Mouse (Mus musculus): Measurements from ENCODE around the gene Gm10188. TPM values are rescaled to one million over a fixed set of nuclear protein-coding genes. Genes with fewer than 3 reads are reported as not detected.

The Gm10188 gene
- polyA plus RNA-seq, 1 experiment from 2014 or later, result not detected

GRCm38 (mm10) chr1:132194624-132195023 is 34.9 kb downstream of the Gm10188 start:
- no peak overlapping the region for H3K27ac ChIP-seq (ENCODE audit: low read depth, low read length)
- ATAC-seq (ENCODE audit: low FRiP score, low TSS enrichment), result no peak
- no peaks in the 10 kb centered on the region for H3K9me3 ChIP-seq (ENCODE audit: control insufficient read depth, low read length)
- H3K9ac ChIP-seq (ENCODE audit: low read depth, low read length), result no peak overlapping the region
- WGBS, result 40% methylated on average over 3 of the region's 3 CpGs
- no peaks in the 10 kb centered on the region for H3K36me3 ChIP-seq (ENCODE audit: control insufficient read depth, insufficient read depth, low read length)
- H3K27me3 ChIP-seq (ENCODE audit: control insufficient read depth, insufficient read depth, low read length), result peaks cover 43% of the 10 kb centered on the region
- no peak overlapping the region for H3K4me3 ChIP-seq (ENCODE audit: low read length)
- H3K4me2 ChIP-seq (replicated peaks; ENCODE audit: low read depth, low read length), result no peak overlapping the region
- H3K4me1 ChIP-seq (ENCODE audit: control insufficient read depth, insufficient read depth, low read length), result peaks cover 23% of the 10 kb centered on the region

- no peak overlapping the region for H3K9ac ChIP-seq (ENCODE audit: low read depth, low read length)
- H3K4me3 ChIP-seq (ENCODE audit: low read length), result no peak overlapping the region
- H3K27me3 ChIP-seq (ENCODE audit: control insufficient read depth, insufficient read depth, low read length), result peaks cover 45% of the 10 kb centered on the region
- H3K4me2 ChIP-seq (replicated peaks; ENCODE audit: low read depth, low read length), result no peak overlapping the region
- H3K9me3 ChIP-seq (ENCODE audit: control insufficient read depth, low read length), result no peaks in the 10 kb centered on the region
- H3K27ac ChIP-seq (ENCODE audit: low read depth, low read length), result no peak overlapping the region
- no peak for ATAC-seq (ENCODE audit: low FRiP score, low TSS enrichment)
- H3K36me3 ChIP-seq (ENCODE audit: control insufficient read depth, insufficient read depth, low read length), result no peaks in the 10 kb centered on the region
- H3K4me1 ChIP-seq (ENCODE audit: control insufficient read depth, insufficient read depth, low read length), result peaks cover 23% of the 10 kb centered on the region
- WGBS, result 49% methylated on average over 3 of the region's 3 CpGs
Measured at GRCm38 (mm10) chr1:132193806-132194205, 35.8 kb downstream of the Gm10188 start.

DNA sequence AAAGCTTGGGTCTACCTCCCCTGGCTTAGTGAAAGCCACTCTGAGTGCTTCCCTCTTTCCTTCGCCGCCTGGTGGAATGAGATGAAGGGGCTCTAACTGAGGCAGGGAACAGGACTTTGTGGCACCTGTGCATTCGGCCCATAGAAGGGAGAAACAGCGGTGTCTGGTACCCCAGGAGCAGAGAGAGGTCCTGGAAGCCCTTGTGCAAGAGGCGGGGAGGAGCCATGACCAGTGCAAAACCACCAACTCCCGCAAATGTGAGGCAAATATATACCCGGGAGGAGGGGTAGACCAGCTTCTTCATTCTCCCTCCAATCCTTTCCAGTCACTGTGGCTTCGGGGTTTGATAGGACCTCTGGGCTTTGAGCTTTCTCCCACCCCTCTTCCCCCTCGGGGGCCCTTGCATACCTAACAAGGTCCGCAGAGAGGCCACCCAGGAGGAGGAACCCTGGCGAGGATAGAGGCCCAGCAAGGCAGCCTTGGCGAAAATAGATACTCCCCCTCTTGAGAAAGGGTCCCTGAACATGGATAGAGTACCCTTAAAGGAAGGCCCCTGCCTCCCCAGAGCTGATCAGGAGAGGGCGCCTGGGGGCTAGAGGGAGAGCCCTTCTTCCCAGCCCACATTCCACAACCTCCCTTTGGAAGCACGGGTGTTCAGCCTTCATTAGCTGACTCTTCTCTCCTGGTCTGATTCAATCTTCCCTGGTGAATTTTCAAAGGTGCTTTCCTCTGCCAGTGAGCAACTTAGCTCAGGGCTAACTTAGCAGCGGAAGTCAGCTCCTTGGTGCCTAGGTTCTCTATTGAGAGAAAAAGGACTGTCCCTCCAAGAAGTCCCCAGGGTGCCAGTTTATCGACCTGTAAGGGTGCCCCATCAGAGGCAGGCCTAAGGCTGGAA is 37.5 kb downstream of the Gm10188 start:
- H3K9ac ChIP-seq (ENCODE audit: low read depth, low read length), result peak overlapping the region; percentile 59
- peak overlapping the region; percentile 99 for H3K4me2 ChIP-seq (replicated peaks; ENCODE audit: low read depth, low read length)
- peaks cover 23% of the 10 kb centered on the region for H3K4me1 ChIP-seq (ENCODE audit: control insufficient read depth, insufficient read depth, low read length)
- ATAC-seq (ENCODE audit: low FRiP score, low TSS enrichment), result peak; percentile 4; the same call in 1 of the 2 replicates
- H3K27ac ChIP-seq (ENCODE audit: low read depth, low read length), result no peak overlapping the region
- 7% methylated on average over 16 of the region's 16 CpGs for WGBS
- no peaks in the 10 kb centered on the region for H3K36me3 ChIP-seq (ENCODE audit: control insufficient read depth, insufficient read depth, low read length)
- H3K9me3 ChIP-seq (ENCODE audit: control insufficient read depth, low read length), result no peaks in the 10 kb centered on the region
- H3K4me3 ChIP-seq (ENCODE audit: low read length), result peak overlapping the region; percentile 60
- H3K27me3 ChIP-seq (ENCODE audit: control insufficient read depth, insufficient read depth, low read length), result peaks cover 48% of the 10 kb centered on the region

- ATAC-seq (ENCODE audit: low FRiP score, low TSS enrichment), result peak; percentile 18; the same call in 1 of the 2 replicates
- Histone ChIP-seq H3K36me3 (ENCODE audit: control insufficient read depth, insufficient read depth, low read length) (no peaks in the 10 kb centered on the region), H3K4me1 (ENCODE audit: control insufficient read depth, insufficient read depth, low read length) (peaks cover 23% of the 10 kb centered on the region), H3K9ac (ENCODE audit: low read depth, low read length) (peak within 1 kb of the TSS; percentile 59), H3K4me3 (ENCODE audit: low read length) (peak within 1 kb of the TSS; percentile 60), H3K27me3 (ENCODE audit: control insufficient read depth, insufficient read depth, low read length) (peaks cover 48% of the 10 kb centered on the region), H3K4me2 (replicated peaks; ENCODE audit: low read depth, low read length) (peak within 1 kb of the TSS; percentile 99), H3K9me3 (ENCODE audit: control insufficient read depth, low read length) (no peaks in the 10 kb centered on the region), H3K27ac (ENCODE audit: low read depth, low read length) (no peak within 1 kb of the TSS)
- under 1% methylated on average over 34 of the region's 34 CpGs for WGBS
Measured at GRCm38 (mm10) chr1:132191093-132191785, 38.3 kb downstream of the Gm10188 start, which contains the start of the genes Lemd1 and AC124108.1. Gene Lemd1 (plus strand): TSS chr1:132191431. Gene AC124108.1 (plus strand): TSS chr1:132191457.

DNA sequence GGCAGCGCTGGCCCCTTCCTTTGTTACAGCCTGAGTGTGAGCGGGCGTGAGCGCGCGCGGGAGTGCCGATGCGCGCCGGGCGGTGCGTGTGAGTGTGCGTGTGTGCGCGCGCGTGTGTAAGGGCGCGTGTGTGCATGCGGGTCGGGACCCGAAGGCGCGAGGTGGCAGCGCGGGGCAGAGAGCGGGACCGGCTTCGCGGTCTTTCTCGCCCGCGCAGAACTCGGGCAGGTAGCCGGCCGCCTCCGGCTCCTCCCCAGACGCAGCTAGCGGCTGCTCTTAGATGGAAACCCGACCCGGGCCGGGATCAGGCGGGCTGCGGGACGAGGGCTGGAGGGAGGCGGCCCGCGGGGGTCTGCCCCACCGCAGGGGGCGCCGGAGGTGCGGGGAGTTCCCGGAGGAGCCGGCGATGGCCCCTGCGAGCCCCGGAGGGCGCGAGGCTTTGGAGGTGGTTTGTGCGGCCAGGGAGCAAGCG is 38.9 kb downstream of the Gm10188 start:
- Histone ChIP-seq H3K9ac (ENCODE audit: low read depth, low read length) (peak overlapping the region; percentile 59), H3K9me3 (ENCODE audit: control insufficient read depth, low read length) (no peaks in the 10 kb centered on the region), H3K36me3 (ENCODE audit: control insufficient read depth, insufficient read depth, low read length) (no peaks in the 10 kb centered on the region), H3K4me1 (ENCODE audit: control insufficient read depth, insufficient read depth, low read length) (peaks cover 23% of the 10 kb centered on the region), H3K4me2 (replicated peaks; ENCODE audit: low read depth, low read length) (peak overlapping the region; percentile 99), H3K27me3 (ENCODE audit: control insufficient read depth, insufficient read depth, low read length) (peaks cover 48% of the 10 kb centered on the region), H3K4me3 (ENCODE audit: low read length) (peak overlapping the region; percentile 60), H3K27ac (ENCODE audit: low read depth, low read length) (no peak overlapping the region)
- peak; percentile 17; the same call in 1 of the 2 replicates for ATAC-seq (ENCODE audit: low FRiP score, low TSS enrichment)
- under 1% methylated on average over 62 of the region's 62 CpGs for WGBS

- WGBS, result under 1% methylated on average over 39 of the region's 50 CpGs
- peak overlapping the region; percentile 99 for H3K4me2 ChIP-seq (replicated peaks; ENCODE audit: low read depth, low read length)
- peak overlapping the region; percentile 60 for H3K4me3 ChIP-seq (ENCODE audit: low read length)
- H3K27ac ChIP-seq (ENCODE audit: low read depth, low read length), result no peak overlapping the region
- peaks cover 23% of the 10 kb centered on the region for H3K4me1 ChIP-seq (ENCODE audit: control insufficient read depth, insufficient read depth, low read length)
- no peaks in the 10 kb centered on the region for H3K36me3 ChIP-seq (ENCODE audit: control insufficient read depth, insufficient read depth, low read length)
- peak overlapping the region; percentile 59 for H3K9ac ChIP-seq (ENCODE audit: low read depth, low read length)
- H3K27me3 ChIP-seq (ENCODE audit: control insufficient read depth, insufficient read depth, low read length), result peaks cover 48% of the 10 kb centered on the region
- no peaks in the 10 kb centered on the region for H3K9me3 ChIP-seq (ENCODE audit: control insufficient read depth, low read length)
- ATAC-seq (ENCODE audit: low FRiP score, low TSS enrichment), result peak; percentile 68
Measured at GRCm38 (mm10) chr1:132190040-132190513, 39.5 kb downstream of the Gm10188 start.

GRCm38 (mm10) chr1:132189231-132189630 is 40.3 kb downstream of the Gm10188 start:
- Histone ChIP-seq H3K36me3 (ENCODE audit: control insufficient read depth, insufficient read depth, low read length) (no peaks in the 10 kb centered on the region), H3K27ac (ENCODE audit: low read depth, low read length) (no peak overlapping the region), H3K27me3 (ENCODE audit: control insufficient read depth, insufficient read depth, low read length) (peaks cover 48% of the 10 kb centered on the region), H3K9me3 (ENCODE audit: control insufficient read depth, low read length) (no peaks in the 10 kb centered on the region), H3K4me3 (ENCODE audit: low read length) (no peak overlapping the region), H3K9ac (ENCODE audit: low read depth, low read length) (no peak overlapping the region), H3K4me2 (replicated peaks; ENCODE audit: low read depth, low read length) (no peak overlapping the region), H3K4me1 (ENCODE audit: control insufficient read depth, insufficient read depth, low read length) (peaks cover 23% of the 10 kb centered on the region)
- 40% methylated on average over 4 of the region's 4 CpGs for WGBS
- no peak for ATAC-seq (ENCODE audit: low FRiP score, low TSS enrichment)

DNA sequence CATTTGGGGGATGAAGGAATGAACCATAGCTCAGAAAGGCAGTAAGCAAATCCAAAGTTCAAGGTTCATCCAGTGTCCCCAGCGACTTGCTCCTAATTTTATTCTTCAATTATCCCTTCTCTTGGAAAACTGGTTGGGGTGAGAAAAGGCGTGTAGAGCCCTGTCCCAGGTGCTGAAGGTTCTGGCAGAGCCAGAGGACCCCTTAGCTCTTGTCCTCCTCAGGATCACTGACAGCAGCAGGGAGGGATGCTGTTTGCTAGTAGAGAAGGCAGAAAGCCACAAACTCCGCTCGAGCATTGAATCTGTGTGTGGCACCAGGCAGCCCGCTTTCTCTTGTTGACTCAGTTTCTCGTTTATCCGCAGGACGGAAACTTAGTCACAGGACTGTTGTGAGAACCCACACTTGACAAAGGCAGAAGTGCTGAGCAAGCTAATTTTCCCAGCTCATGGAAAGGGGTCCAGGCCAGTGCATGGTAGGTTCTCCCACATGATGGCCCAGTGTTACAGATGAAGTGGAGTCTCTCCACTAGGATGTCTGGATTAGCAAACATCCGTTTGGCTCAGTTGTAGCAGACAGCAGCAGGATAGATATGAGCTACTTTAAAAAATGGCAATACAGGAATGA is 41.0 kb downstream of the Gm10188 start:
- 37% methylated on average over 9 of the region's 9 CpGs for WGBS
- peaks cover 23% of the 10 kb centered on the region for H3K4me1 ChIP-seq (ENCODE audit: control insufficient read depth, insufficient read depth, low read length)
- H3K4me2 ChIP-seq (replicated peaks; ENCODE audit: low read depth, low read length), result no peak overlapping the region
- H3K4me3 ChIP-seq (ENCODE audit: low read length), result no peak overlapping the region
- no peak overlapping the region for H3K27ac ChIP-seq (ENCODE audit: low read depth, low read length)
- no peaks in the 10 kb centered on the region for H3K9me3 ChIP-seq (ENCODE audit: control insufficient read depth, low read length)
- peaks cover 48% of the 10 kb centered on the region for H3K27me3 ChIP-seq (ENCODE audit: control insufficient read depth, insufficient read depth, low read length)
- H3K36me3 ChIP-seq (ENCODE audit: control insufficient read depth, insufficient read depth, low read length), result no peaks in the 10 kb centered on the region
- no peak overlapping the region for H3K9ac ChIP-seq (ENCODE audit: low read depth, low read length)
- no peak for ATAC-seq (ENCODE audit: low FRiP score, low TSS enrichment)
